Mouse (Mus musculus) erythroblast, embryonic 14.5 days (primary cell): ENCODE measurements around the gene Tenm4.

ENCODE experiments used
- GATA1 ChIP-seq: IDR thresholded peaks from 2 replicates; pipeline ENCODE4 v1.6.1; 2012; ENCODE audit warnings: low read length, inconsistent platforms, mixed read lengths
- TAL1 ChIP-seq: IDR thresholded peaks from 3 replicates; pipeline ENCODE4 v1.6.1; 2012; ENCODE audit warnings: low read length, inconsistent platforms, mixed read lengths

DNA sequence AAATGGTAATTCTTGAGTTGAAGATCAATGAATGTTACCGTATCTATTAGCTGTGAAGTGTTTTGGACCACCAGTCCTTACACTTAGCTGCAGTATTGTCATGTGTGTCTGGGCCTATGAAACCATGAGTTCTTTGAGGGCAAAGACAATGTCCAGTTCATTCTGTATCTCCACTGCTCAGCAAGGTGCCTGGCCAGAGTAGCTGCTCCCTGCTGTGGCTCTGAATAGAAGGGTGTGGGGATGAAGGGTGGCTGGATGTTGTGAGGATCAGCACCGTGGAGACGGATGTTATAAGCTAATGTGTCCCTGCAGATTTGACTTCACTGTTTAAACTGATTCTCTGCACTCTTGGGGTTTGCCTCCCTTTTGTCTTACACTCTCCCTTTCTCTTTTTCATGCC, 734.4 kb downstream of the Tenm4 start:
- TF ChIP-seq GATA1 (no peak), TAL1 (no peak)
